Mouse (Mus musculus): ENCODE data around the gene Prtn3. TPM values are rescaled to one million over a fixed set of nuclear protein-coding genes. Genes with fewer than 3 reads are reported as not detected.

Prtn3 gene
- polyA plus RNA-seq, 1 experiment from 2014 or later: 2.7 TPM

DNA sequence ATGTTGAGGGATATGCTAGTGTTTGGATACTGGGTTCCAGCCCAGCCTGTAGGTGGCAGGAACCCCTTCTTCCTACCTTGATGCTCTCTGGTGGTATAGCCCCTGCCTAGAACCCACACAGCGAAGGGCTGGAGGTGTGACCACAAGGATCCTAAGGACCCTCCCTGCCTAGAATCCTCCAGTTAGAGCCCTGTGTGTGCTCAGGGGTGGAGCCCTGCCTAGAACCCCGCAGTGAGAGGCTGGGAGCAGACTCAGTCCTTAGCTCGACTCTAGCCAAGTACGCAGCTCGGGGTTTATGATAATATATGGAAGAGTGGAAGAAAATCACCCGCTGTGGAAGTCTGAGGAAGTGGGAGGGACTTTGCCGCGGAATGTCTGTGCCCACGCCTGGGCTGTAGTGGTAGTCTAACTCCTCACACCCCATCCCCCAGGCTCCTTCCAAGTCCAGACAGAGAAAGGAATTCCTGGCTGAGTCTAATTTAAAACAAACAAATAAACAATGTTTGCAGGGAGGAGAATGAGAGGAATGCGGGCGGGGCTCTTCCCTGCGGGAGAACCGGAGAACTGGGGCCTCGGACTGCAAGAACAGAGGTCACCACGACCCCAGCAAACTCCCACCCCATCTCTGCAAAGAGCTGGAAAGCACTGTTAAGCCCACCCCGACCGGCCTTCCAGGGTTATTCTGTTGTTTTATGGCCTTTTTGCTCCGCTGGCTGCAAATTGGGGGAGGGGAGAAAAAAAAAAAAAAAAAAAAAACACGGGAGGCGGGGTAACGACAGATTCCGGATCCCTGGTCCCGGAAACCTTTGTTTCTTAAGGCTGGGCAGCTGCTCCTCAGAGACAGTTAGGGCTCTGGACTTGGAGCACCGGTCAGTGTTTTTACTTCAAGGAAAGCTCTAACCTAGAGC, 33.4 kb upstream of the Prtn3 start:
- peaks cover 25% of the 10 kb centered on the region for H3K4me1 ChIP-seq (ENCODE audit: control insufficient read depth, insufficient read depth, low read length)
- peak overlapping the region; percentile 86 for H3K4me2 ChIP-seq (ENCODE audit: low read depth, low read length)
- H3K9ac ChIP-seq (ENCODE audit: low read depth, low read length): peak overlapping the region; percentile 67
- 2% methylated on average over 24 of the region's 24 CpGs for WGBS
- no peaks in the 10 kb centered on the region for H3K27me3 ChIP-seq (replicated peaks; ENCODE audit: control insufficient read depth, insufficient read depth, low read length)
- peaks cover 3% of the 10 kb centered on the region; the same call in 1 of the 2 replicates for H3K9me3 ChIP-seq (ENCODE audit: control insufficient read depth, low read length)
- H3K27ac ChIP-seq (ENCODE audit: low read length): peak overlapping the region; percentile 93
- H3K36me3 ChIP-seq (ENCODE audit: control insufficient read depth, insufficient read depth, low read length): no peaks in the 10 kb centered on the region
- H3K4me3 ChIP-seq (ENCODE audit: low read length): peak overlapping the region; percentile 52
- ATAC-seq: peak; percentile 91

DNA sequence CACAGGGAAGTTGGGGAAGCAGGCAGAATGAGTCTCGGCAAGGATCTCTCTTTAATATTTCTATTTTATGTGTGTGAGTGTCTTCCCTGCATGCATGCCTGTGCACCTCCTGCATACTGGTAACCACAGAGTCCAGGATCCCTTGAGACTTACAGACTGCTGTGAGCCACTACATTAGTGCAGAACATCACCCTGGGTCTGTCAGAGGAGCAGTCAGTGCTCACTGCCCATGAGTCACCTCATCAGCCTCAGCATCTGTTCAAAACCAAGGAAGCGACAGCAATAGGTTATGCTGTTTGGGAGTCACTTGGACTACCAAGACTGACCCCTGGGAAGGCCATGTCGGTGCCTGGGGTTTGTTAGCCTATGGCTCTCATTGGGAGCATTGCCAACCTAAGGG, 32.0 kb upstream of the Prtn3 start:
- Histone ChIP-seq H3K27ac (ENCODE audit: low read length) (0 out of 2 replicates have a peak overlapping the region, but pooled peaks have one; percentile 33), H3K9me3 (ENCODE audit: control insufficient read depth, low read length) (no peaks in the 10 kb centered on the region), H3K4me2 (ENCODE audit: low read depth, low read length) (no peak overlapping the region), H3K4me3 (ENCODE audit: low read length) (no peak overlapping the region), H3K36me3 (ENCODE audit: control insufficient read depth, insufficient read depth, low read length) (no peaks in the 10 kb centered on the region), H3K9ac (ENCODE audit: low read depth, low read length) (no peak overlapping the region), H3K4me1 (ENCODE audit: control insufficient read depth, insufficient read depth, low read length) (peaks cover 25% of the 10 kb centered on the region), H3K27me3 (replicated peaks; ENCODE audit: control insufficient read depth, insufficient read depth, low read length) (no peaks in the 10 kb centered on the region)
- 56% methylated on average over 3 of the region's 3 CpGs for WGBS
- ATAC-seq: no peak

DNA sequence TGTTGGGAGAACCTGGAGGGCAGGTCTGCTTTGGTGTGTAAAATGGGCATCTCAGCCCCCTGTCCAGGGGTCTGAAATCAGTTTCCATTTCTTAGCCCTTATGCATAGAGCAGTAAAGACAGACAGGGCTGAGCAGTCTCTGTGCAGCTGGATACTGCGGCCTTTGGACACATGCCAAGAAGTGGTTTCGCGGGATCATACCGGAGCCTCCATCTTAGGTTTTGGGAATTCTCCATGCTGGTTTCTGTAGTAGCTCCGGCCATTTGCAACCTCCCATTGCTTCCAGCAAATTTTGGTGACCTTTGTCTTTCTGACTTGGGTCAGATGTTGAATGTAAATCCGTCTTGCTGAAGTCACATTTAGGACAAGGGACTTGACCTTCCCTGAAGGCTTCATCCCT, 30.8 kb upstream of the Prtn3 start:
- no peak for ATAC-seq
- Histone ChIP-seq H3K9me3 (ENCODE audit: control insufficient read depth, low read length) (no peaks in the 10 kb centered on the region), H3K27me3 (replicated peaks; ENCODE audit: control insufficient read depth, insufficient read depth, low read length) (no peaks in the 10 kb centered on the region), H3K9ac (ENCODE audit: low read depth, low read length) (no peak overlapping the region), H3K4me2 (ENCODE audit: low read depth, low read length) (no peak overlapping the region), H3K27ac (ENCODE audit: low read length) (0 out of 2 replicates have a peak overlapping the region, but pooled peaks have one; percentile 24), H3K4me1 (ENCODE audit: control insufficient read depth, insufficient read depth, low read length) (peaks cover 25% of the 10 kb centered on the region), H3K4me3 (ENCODE audit: low read length) (no peak overlapping the region), H3K36me3 (ENCODE audit: control insufficient read depth, insufficient read depth, low read length) (no peaks in the 10 kb centered on the region)
- WGBS: 56% methylated on average over 6 of the region's 6 CpGs

DNA sequence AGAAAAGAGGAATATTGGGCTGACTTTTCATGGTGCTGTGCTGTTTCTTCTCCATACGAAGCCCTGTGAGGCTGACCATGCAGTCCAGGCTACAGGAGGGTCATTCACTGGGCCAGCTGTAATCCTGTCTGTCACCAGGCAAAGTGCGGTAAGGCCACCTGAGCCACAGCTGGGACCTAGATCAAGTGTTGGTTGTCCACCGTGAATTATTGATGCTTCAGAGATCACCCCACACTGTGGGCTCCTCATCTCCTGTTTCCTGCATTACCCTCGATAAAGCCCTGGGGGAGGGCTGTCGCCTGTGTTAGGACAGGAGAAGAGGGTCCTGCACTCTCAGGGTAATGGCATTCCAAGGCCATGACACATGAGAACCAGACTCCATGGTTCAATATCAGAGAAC, 27.7 kb upstream of the Prtn3 start:
- Histone ChIP-seq H3K9me3 (ENCODE audit: control insufficient read depth, low read length) (no peaks in the 10 kb centered on the region), H3K27ac (ENCODE audit: low read length) (no peak overlapping the region), H3K4me2 (ENCODE audit: low read depth, low read length) (no peak overlapping the region), H3K27me3 (replicated peaks; ENCODE audit: control insufficient read depth, insufficient read depth, low read length) (no peaks in the 10 kb centered on the region), H3K4me1 (ENCODE audit: control insufficient read depth, insufficient read depth, low read length) (peaks cover 30% of the 10 kb centered on the region), H3K36me3 (ENCODE audit: control insufficient read depth, insufficient read depth, low read length) (no peaks in the 10 kb centered on the region), H3K4me3 (ENCODE audit: low read length) (no peak overlapping the region), H3K9ac (ENCODE audit: low read depth, low read length) (no peak overlapping the region)
- ATAC-seq: no peak
- 53% methylated on average over 5 of the region's 5 CpGs for WGBS

DNA sequence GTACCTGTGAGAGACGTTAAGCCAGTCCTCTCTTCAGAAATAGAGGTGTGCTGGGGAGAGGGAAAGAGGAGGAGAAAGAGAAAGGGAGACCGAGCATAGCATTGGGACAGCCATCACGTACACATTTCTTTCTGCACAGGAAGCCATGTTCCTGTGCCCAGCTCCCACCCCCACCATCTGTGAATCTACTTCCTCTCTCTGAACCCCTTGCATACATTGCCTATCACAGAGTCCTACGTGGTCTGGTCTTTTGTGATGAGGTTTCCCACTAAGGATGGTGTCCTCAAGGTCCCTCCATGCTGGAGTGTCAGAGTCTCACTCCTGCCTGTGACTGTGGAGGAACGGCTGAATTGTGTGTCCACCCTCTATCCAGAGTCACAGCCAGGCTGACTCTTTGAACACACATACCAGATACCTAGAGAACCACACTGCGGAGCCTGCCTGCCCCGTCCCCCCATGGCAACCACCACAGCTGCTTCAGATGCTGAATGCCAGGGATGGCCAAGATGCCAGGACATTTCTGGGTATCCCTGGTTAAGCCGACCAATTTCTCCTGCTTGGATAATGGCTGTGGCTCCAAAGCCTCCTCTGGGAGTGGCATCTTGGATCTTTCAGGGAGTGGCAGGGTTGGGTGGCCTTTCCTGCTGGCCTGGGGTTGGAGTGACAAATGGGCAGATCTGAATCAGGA, 24.2 kb upstream of the Prtn3 start:
- H3K36me3 ChIP-seq (ENCODE audit: control insufficient read depth, insufficient read depth, low read length): no peaks in the 10 kb centered on the region
- peaks cover 30% of the 10 kb centered on the region for H3K4me1 ChIP-seq (ENCODE audit: control insufficient read depth, insufficient read depth, low read length)
- no peaks in the 10 kb centered on the region for H3K9me3 ChIP-seq (ENCODE audit: control insufficient read depth, low read length)
- ATAC-seq: no peak
- no peak overlapping the region for H3K9ac ChIP-seq (ENCODE audit: low read depth, low read length)
- no peak overlapping the region for H3K4me2 ChIP-seq (ENCODE audit: low read depth, low read length)
- peak overlapping the region; percentile 8; the same call in 1 of the 2 replicates for H3K27ac ChIP-seq (ENCODE audit: low read length)
- H3K4me3 ChIP-seq (ENCODE audit: low read length): no peak overlapping the region
- WGBS: 76% methylated on average over 8 of the region's 8 CpGs
- no peaks in the 10 kb centered on the region for H3K27me3 ChIP-seq (replicated peaks; ENCODE audit: control insufficient read depth, insufficient read depth, low read length)

DNA sequence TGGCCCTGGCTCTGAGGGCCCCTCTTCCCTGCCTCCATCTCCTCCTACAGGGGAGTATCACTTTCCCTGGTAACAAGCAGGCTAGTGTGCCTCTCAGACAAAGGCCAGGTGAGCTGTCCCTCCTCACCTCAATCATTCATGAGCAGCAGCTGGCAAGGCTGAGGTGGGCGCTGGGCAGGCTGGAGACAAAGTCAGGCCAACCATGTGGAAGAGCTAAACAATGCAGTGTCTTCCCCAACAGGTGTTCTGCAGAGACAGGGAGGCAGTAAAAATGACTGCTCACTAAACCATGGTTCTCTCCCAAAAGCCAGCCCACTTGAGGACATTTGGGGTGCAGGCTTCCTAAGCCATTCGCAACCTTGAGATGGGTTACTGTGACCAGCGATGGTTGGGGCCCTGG, 22.6 kb upstream of the Prtn3 start:
- 53% methylated on average over 3 of the region's 3 CpGs for WGBS
- Histone ChIP-seq H3K9me3 (ENCODE audit: control insufficient read depth, low read length) (no peaks in the 10 kb centered on the region), H3K4me1 (ENCODE audit: control insufficient read depth, insufficient read depth, low read length) (peaks cover 33% of the 10 kb centered on the region), H3K9ac (ENCODE audit: low read depth, low read length) (peak overlapping the region; percentile 89), H3K36me3 (ENCODE audit: control insufficient read depth, insufficient read depth, low read length) (peaks cover 3% of the 10 kb centered on the region; the same call in 1 of the 2 replicates), H3K4me2 (ENCODE audit: low read depth, low read length) (peak overlapping the region; percentile 88), H3K27ac (ENCODE audit: low read length) (peak overlapping the region; percentile 100), H3K27me3 (replicated peaks; ENCODE audit: control insufficient read depth, insufficient read depth, low read length) (no peaks in the 10 kb centered on the region), H3K4me3 (ENCODE audit: low read length) (peak overlapping the region; percentile 97; the same call in 1 of the 2 replicates)
- ATAC-seq: no peak

DNA sequence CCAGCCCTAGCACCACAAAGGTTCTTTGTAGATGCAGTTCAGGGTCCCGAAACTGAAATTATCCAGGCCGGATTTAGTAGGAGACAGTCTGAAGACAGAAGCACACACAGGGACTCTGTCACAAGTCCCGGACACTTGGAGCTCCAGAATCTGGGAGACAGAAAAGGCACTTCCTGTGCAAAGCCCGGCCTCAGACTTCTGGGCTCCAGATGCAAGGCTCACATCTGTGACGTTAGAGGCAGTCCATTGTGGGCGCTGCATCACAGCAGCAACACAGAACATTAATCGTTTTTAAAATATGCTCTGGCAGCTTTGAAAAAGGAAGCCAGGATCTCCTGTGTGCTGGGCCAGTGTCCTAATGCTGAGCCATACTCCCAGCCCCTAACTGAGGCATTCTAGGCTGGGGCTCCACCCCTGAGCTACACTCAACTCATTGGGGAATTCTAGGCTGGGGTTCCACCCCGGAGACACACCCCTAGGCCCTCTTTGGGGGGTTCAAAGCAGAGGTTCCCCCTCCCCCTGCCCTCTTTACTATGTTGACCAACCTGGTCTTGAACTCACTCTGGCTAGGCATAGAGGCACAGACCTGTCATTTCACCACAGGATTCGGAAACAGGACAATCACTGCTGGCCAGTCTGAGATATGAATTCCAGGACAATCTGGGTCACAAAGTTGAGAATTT, 22.0 kb upstream of the Prtn3 start:
- Histone ChIP-seq H3K9me3 (ENCODE audit: control insufficient read depth, low read length) (no peaks in the 10 kb centered on the region), H3K4me1 (ENCODE audit: control insufficient read depth, insufficient read depth, low read length) (peaks cover 39% of the 10 kb centered on the region), H3K9ac (ENCODE audit: low read depth, low read length) (peak overlapping the region; percentile 89), H3K27me3 (replicated peaks; ENCODE audit: control insufficient read depth, insufficient read depth, low read length) (no peaks in the 10 kb centered on the region), H3K36me3 (ENCODE audit: control insufficient read depth, insufficient read depth, low read length) (peaks cover 5% of the 10 kb centered on the region), H3K4me3 (ENCODE audit: low read length) (peak overlapping the region; percentile 97), H3K4me2 (ENCODE audit: low read depth, low read length) (peak overlapping the region; percentile 88), H3K27ac (ENCODE audit: low read length) (peak overlapping the region; percentile 100)
- no peak for ATAC-seq
- 25% methylated on average over 9 of the region's 9 CpGs for WGBS

DNA sequence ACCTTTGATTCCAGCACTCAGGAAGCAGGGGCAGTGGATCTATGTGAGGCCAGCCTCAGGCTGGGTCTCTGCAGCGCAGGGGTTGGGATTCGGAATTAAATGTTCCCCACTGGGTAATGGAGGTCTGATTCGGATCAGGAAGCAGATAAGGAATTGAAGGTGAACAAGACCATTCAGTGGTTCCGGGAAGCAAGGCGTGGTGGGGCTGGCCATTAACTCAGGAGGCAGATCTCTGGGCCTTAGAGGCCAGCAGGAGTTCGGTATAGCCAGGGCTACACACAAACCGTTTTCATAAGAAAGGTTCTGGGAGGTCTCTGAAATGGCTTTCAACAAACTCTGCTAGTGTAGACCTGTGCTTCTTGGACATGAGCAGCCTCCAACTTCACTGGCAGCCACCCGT, 21.4 kb upstream of the Prtn3 start:
- Histone ChIP-seq H3K9me3 (ENCODE audit: control insufficient read depth, low read length) (no peaks in the 10 kb centered on the region), H3K27ac (ENCODE audit: low read length) (peak overlapping the region; percentile 100), H3K27me3 (replicated peaks; ENCODE audit: control insufficient read depth, insufficient read depth, low read length) (no peaks in the 10 kb centered on the region), H3K9ac (ENCODE audit: low read depth, low read length) (peak overlapping the region; percentile 89), H3K4me3 (ENCODE audit: low read length) (peak overlapping the region; percentile 97), H3K4me2 (ENCODE audit: low read depth, low read length) (peak overlapping the region; percentile 88), H3K4me1 (ENCODE audit: control insufficient read depth, insufficient read depth, low read length) (peaks cover 45% of the 10 kb centered on the region), H3K36me3 (ENCODE audit: control insufficient read depth, insufficient read depth, low read length) (peaks cover 7% of the 10 kb centered on the region)
- ATAC-seq: no peak
- 13% methylated on average over 8 of the region's 8 CpGs for WGBS

DNA sequence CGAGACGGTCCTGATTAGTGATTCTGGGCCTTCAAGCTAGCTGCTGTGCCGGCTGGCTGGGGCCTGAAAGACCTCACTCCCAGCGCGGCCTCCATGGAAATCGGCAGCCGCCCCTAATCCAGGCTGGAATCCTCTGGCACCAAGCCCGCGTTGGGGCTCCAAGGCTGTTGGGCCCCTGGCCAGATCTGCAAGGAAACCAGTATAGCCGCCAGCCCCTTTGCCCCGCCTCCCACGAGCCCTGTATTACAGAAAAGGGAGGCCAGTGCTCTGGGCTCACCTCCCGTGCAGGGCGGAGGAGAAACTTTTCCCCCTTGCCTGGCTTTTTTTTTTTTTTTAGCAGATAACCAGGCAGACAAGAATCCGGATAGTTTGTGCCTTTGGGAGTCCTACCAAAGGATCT, 20.9 kb upstream of the Prtn3 start:
- Histone ChIP-seq H3K36me3 (ENCODE audit: control insufficient read depth, insufficient read depth, low read length) (peaks cover 7% of the 10 kb centered on the region), H3K4me1 (ENCODE audit: control insufficient read depth, insufficient read depth, low read length) (peaks cover 51% of the 10 kb centered on the region), H3K9ac (ENCODE audit: low read depth, low read length) (peak overlapping the region; percentile 89), H3K27ac (ENCODE audit: low read length) (peak overlapping the region; percentile 100), H3K9me3 (ENCODE audit: control insufficient read depth, low read length) (no peaks in the 10 kb centered on the region), H3K27me3 (replicated peaks; ENCODE audit: control insufficient read depth, insufficient read depth, low read length) (no peaks in the 10 kb centered on the region), H3K4me2 (ENCODE audit: low read depth, low read length) (peak overlapping the region; percentile 88), H3K4me3 (ENCODE audit: low read length) (peak overlapping the region; percentile 97)
- ATAC-seq: peak; percentile 57
- WGBS: 0% methylated on average over 15 of the region's 15 CpGs

Measured in intestine, embryonic 16.5 days (tissue).